Mouse (Mus musculus) liver, adult 2 months (tissue): ENCODE data around the gene Cdc34. TPM values are rescaled to one million over a fixed set of nuclear protein-coding genes. Genes with fewer than 3 reads are reported as not detected.

Experiments used
- DNase-seq: peaks from one replicate; pipeline ENCODE4 v3.0.0-alpha.2; 2011; ENCODE audit warnings: low read depth, low spot score; ENCODE audit errors: extremely low read depth
- H3K27ac ChIP-seq: fragments of 200-500 bp; replicated peaks from 2 replicates; pipeline ENCODE4 v1.5.1; 2012; ENCODE audit warnings: low read depth, mild to moderate bottlenecking, control low read depth, inconsistent platforms, low read length; ENCODE audit not compliant: insufficient read depth
- H3K27me3 ChIP-seq: fragments of 200-500 bp; 2 replicates; pipeline ENCODE4 v1.6.1; 2012; ENCODE audit warnings: mild to moderate bottlenecking, moderate library complexity, low read length, inconsistent platforms; ENCODE audit not compliant: control insufficient read depth, insufficient read depth
- H3K36me3 ChIP-seq: fragments of 200-500 bp; 2 replicates; pipeline ENCODE4 v1.6.1; 2012; ENCODE audit warnings: low read length, inconsistent platforms; ENCODE audit not compliant: control insufficient read depth, insufficient read depth
- H3K4me1 ChIP-seq: fragments of 200-500 bp; 2 replicates; pipeline ENCODE4 v1.6.1; 2011; ENCODE audit warnings: low read length; ENCODE audit not compliant: control insufficient read depth, insufficient read depth
- H3K4me3 ChIP-seq: fragments of 200-500 bp; 2 replicates; pipeline ENCODE4 v1.5.1; 2011; ENCODE audit warnings: low read depth, mild to moderate bottlenecking, control low read depth, low read length, moderate library complexity; ENCODE audit not compliant: insufficient read depth
- H3K79me2 ChIP-seq: fragments of 200-500 bp; 2 replicates; pipeline ENCODE4 v1.6.1; 2012; ENCODE audit warnings: inconsistent platforms, mild to moderate bottlenecking, low read length, moderate library complexity; ENCODE audit not compliant: control insufficient read depth, insufficient read depth
- H3K9ac ChIP-seq: fragments of 200-500 bp; 2 replicates; pipeline ENCODE4 v1.6.1; 2012; ENCODE audit warnings: low read depth, mild to moderate bottlenecking, control low read depth, inconsistent platforms, low read length
- CTCF ChIP-seq: fragments of 200-500 bp; IDR thresholded peaks from 2 replicates; pipeline ENCODE4 v1.5.1; 2011; ENCODE audit warnings: low read depth, low read length, control low read depth
- POLR2A ChIP-seq: fragments of 200-500 bp; IDR thresholded peaks from 2 replicates; pipeline ENCODE4 v1.6.1; 2011; ENCODE audit warnings: low read length, control low read depth; ENCODE audit not compliant: insufficient read depth; ENCODE audit errors: extremely low read depth
- WGBS: fragments of 180-500 bp; shearing (Covaris S2); methylation state at CpG from one replicate; pipeline ENCODE4 v1.1.7; 2018; 5-methylcytosine and 5-hydroxymethylcytosine counted together
- polyA plus RNA-seq: library from polyadenylated mRNA; depleted of rRNA; stranded (reverse); fragments of >200 nt; gene quantifications from 2 replicates; pipeline ENCODE4 v1.2.3, GENCODE M21; 2012
- total RNA-seq: library from RNA; depleted of rRNA; stranded (reverse); fragments of >200 nt; gene quantifications from 2 replicates; pipeline ENCODE4 v1.2.3, GENCODE M21; 2014

Cdc34 gene
- total and polyA plus RNA-seq, 2 experiments = 82.1 to 215 TPM

DNA sequence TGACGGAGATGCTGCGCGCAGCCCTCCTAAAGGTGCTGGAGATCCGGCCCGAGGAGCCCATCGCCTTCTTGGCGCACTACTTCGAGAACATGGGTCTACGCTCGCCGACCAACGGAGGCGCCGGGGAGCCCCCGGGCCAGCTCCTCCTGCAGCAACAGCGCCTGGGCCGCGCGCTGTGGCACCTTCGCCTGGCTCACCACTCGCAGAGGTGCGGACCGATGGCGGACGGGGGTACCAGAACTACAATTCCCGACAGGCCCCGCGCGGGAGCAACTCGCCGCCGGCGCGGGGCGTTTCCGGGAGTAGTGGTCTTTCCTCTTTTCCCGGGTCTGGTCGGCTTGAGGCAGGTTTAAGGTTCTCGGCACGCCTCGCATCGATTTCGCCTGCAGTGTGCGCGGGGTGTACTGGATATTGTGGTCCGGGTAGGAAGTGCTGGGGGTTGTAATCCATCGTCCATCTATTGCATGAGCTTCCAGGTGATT lies 12.4 kb upstream of the Cdc34 start:
- H3K27me3 ChIP-seq = no peaks in the 10 kb centered on the region
- peak overlapping the region; percentile 83 for H3K9ac ChIP-seq
- H3K79me2 ChIP-seq = peaks cover 5% of the 10 kb centered on the region; the same call in 1 of the 2 replicates
- peak overlapping the region; percentile 64 for H3K27ac ChIP-seq
- WGBS = under 1% methylated on average over 47 of the region's 47 CpGs
- peaks cover 7% of the 10 kb centered on the region for H3K4me1 ChIP-seq
- TF ChIP-seq POLR2A = no peak
- no peak for TF ChIP-seq CTCF
- peak; percentile 27 for DNase-seq
- H3K36me3 ChIP-seq = no peaks in the 10 kb centered on the region
- peak overlapping the region; percentile 84 for H3K4me3 ChIP-seq

DNA sequence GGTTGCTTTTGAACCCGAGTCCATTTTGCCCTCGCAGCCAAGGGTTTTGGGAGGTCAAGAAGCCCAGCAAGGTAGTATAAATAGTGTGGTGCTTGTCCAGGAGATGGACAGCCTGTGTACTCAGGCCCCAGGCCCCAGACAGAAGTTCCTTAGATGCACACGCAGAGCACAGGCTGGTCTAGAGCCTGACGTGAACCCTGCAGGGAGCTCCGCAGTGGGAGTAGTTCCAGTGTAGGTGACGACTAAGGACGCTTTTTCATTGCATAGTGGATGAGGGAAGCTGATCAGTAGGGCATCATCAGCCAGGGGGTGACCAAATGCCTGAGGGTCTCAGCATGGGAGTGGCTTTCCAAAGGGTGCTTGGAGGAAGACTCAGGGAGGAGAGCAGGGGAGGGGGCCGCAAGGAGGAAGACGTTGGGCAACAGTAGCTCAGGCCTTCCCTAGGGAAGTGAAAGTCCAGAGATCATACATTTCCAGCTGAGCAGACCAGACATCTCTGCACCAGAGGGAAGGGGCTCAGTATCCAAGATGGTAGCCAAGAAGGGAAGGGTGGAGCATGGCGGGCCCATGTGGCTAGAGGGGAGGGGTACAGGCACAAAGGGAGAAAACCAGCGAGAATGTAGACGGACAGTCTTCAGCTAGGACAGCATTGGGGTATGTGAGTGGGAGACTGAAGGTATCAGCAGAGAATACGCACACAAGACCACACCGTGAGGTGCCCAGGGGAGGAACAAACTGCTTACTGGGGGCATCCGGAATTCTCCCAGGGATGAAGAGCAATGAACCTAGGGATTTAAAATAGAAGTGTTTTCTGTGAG lies 11.7 kb upstream of the Cdc34 start:
- Histone ChIP-seq H3K36me3 (no peaks in the 10 kb centered on the region), H3K4me3 (peak overlapping the region; percentile 84), H3K79me2 (peaks cover 5% of the 10 kb centered on the region; the same call in 1 of the 2 replicates), H3K9ac (peak overlapping the region; percentile 83), H3K4me1 (peaks cover 7% of the 10 kb centered on the region), H3K27me3 (no peaks in the 10 kb centered on the region), H3K27ac (no peak overlapping the region)
- TF ChIP-seq CTCF (no peak), POLR2A (no peak)
- 41% methylated on average over 15 of the region's 15 CpGs for WGBS
- DNase-seq = no peak

DNA sequence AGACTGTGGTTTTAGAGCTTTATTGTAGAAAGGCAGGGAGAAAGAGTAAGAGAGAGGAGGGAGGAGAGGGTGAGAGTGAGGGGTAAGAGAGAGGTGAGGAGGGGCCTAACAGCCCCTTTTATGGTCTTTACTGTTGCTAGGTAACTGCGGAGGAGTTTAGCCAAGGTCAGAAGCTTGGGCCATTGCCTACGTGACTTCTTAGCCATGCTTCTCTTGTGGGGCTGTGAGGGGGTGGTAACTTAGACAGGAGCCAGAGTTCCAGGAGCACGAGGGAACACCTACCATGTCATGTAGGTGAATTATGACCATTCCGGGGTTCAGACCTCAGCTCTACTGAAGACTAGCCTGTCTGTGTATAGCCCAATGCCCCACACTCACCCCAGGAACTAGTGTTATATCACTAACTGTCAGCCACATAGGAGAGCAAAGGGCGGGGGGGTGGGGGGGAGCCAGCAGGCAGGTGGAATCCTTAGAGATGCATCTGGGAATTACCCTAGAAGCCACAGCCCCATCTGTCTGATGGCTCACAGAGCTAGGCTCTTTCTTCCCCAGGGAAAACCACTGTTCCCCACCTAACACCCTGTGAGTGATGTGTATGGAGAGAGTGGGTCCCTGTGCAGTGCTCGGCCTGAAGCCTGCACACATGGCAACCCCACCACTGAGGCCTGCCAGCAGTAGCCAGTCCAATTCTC lies 10.5 kb upstream of the Cdc34 start:
- no peak overlapping the region for H3K9ac ChIP-seq
- WGBS = 92% methylated on average over 6 of the region's 6 CpGs
- H3K4me1 ChIP-seq = peaks cover 7% of the 10 kb centered on the region

DNA sequence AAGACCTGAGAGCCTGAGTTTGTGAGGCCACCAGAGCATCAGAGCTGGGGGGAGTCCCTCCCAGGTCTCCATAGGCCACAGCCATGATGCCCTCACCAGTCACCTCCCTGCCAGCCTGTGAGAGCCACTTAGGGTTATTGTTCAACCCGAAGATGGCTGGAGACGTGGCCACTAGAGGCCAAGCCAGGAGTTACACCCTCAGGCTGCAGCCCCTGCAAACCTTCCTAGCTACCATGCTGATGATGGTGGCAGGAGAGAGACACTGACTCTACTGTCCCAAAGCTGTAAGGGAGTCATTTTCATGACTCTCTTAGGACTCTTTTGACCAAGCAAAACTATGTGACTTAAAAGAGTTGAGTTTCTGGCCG lies 9.9 kb upstream of the Cdc34 start:
- Histone ChIP-seq H3K4me1 (peaks cover 7% of the 10 kb centered on the region), H3K36me3 (no peaks in the 10 kb centered on the region), H3K27me3 (no peaks in the 10 kb centered on the region), H3K4me3 (no peak overlapping the region), H3K9ac (no peak overlapping the region), H3K27ac (no peak overlapping the region), H3K79me2 (peaks cover 5% of the 10 kb centered on the region; the same call in 1 of the 2 replicates)
- no peak for DNase-seq
- TF ChIP-seq POLR2A = no peak
- TF ChIP-seq CTCF = 0 out of 2 replicates have a peak, but pooled peaks have one; percentile 1
- WGBS = 63% methylated on average over 3 of the region's 3 CpGs

More for the DNA sequence above, 10.5 kb upstream of the Cdc34 start:
- Histone ChIP-seq H3K27ac (no peak overlapping the region), H3K36me3 (no peaks in the 10 kb centered on the region), H3K79me2 (peaks cover 5% of the 10 kb centered on the region; the same call in 1 of the 2 replicates), H3K27me3 (no peaks in the 10 kb centered on the region), H3K4me3 (no peak overlapping the region)
- no peak for TF ChIP-seq POLR2A
- no peak for TF ChIP-seq CTCF
- DNase-seq = no peak

DNA sequence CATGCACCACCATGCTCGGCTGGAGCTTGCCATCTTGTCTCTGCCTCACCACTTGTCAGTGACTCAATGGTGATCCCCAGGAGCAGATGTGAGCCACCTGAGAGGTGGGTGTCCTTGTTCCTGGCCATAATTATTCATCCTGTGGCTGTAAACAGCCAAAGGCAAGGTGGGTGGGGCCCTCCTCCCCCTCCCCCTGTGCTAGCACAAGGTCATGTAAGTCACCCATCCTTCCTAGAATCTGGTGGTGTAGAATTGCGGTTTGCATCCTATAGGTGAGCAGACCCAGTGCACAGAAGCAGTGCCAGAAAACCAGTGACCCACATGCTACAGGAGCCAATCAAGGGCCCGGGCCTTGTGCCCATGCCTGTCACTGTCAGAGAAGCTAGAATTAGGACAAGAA lies 8.9 kb upstream of the Cdc34 start:
- H3K4me3 ChIP-seq = no peak overlapping the region
- peaks cover 5% of the 10 kb centered on the region; the same call in 1 of the 2 replicates for H3K79me2 ChIP-seq
- H3K27me3 ChIP-seq = no peaks in the 10 kb centered on the region
- peaks cover 7% of the 10 kb centered on the region for H3K4me1 ChIP-seq
- WGBS = 95% methylated on average over 3 of the region's 3 CpGs
- TF ChIP-seq POLR2A (no peak), CTCF (no peak)
- no peak overlapping the region for H3K27ac ChIP-seq
- DNase-seq = no peak
- no peak overlapping the region for H3K9ac ChIP-seq
- H3K36me3 ChIP-seq = no peaks in the 10 kb centered on the region
